Mouse (Mus musculus) embryonic fibroblast, embryonic 13.5 days (primary cell): Measurements from ENCODE around the gene Zbtb42.

Experiments
- CTCF ChIP-seq: IDR thresholded peaks from 2 replicates; pipeline ENCODE4 v1.5.1; 2011; ENCODE audit warnings: mild to moderate bottlenecking, control low read depth, low read length, moderate library complexity, borderline replicate concordance; ENCODE audit not compliant: insufficient read depth
- POLR2A ChIP-seq: IDR thresholded peaks from 2 replicates; pipeline ENCODE4 v1.6.1; 2011; ENCODE audit warnings: low read depth, mild to moderate bottlenecking, control low read depth, low read length, moderate library complexity

DNA sequence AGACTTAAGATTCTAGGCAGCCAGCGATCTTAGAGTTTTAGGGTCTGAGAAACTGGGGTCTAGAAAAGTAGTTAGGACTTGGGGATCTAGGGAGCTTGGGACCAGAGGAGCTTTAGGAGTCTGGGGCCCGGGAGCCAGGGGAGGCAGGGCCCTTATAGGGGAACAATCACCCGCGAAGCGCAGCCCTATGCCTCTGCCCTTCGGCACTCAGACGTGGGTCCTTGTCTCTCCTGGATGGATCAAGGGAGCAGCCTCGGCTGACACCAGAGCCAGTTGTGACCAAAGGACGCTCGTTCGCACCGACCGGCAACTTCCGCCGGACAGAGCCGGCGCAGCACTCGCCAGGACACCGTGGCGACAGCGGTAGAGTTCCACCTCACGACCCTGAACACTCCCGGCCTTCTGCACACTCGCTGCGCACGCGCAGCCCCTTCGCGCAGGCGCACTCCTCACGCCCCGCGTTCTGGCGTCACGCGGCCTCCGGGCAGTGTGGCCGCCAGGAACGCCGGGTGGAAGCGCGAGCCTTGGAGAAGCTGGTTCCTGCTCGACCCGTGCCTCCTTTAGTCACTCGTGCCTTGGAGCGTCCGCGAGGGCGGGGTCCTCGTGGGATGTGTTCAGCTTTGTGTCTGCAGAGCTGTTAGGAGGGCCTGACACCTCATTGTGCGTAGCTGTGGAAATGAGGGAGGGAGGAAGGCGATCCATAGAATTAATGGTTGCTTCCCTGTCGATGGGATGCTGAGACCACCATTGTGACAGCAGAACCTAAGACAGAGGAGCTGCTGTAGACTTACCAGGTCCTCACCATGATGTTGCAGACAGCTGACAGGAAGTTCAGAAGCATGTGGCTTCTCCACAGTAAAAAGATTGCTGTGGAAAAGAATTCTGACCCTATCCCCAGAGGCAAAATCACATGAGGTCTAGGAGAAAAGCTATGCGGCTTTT lies 14.8 kb downstream of the Zbtb42 start:
- TF ChIP-seq CTCF, result no peak
- peak; percentile 98 for TF ChIP-seq POLR2A
